Mouse (Mus musculus): ENCODE measurements around the gene Etfdh. TPM values are rescaled to one million over a fixed set of nuclear protein-coding genes. Genes with fewer than 3 reads are reported as not detected.

Gene Etfdh
- polyA plus RNA-seq, 1 experiment from 2014 or later = 42.5 TPM

GRCm38 (mm10) chr3:79609886-79610285, 19.4 kb downstream of the Etfdh start:
- H3K9me3 ChIP-seq = no peaks in the 10 kb centered on the region
- H3K4me3 ChIP-seq (replicated peaks) = no peak overlapping the region
- WGBS = 97% methylated on average over 2 of the region's 2 CpGs
- H3K36me3 ChIP-seq (replicated peaks) = peaks cover 51% of the 10 kb centered on the region
- H3K4me1 ChIP-seq = no peaks in the 10 kb centered on the region
- ATAC-seq (ENCODE audit: low FRiP score) = no peak
- no peaks in the 10 kb centered on the region for H3K27me3 ChIP-seq
- no peak overlapping the region for H3K4me2 ChIP-seq
- no peak overlapping the region for H3K9ac ChIP-seq
- no peak overlapping the region for H3K27ac ChIP-seq

DNA sequence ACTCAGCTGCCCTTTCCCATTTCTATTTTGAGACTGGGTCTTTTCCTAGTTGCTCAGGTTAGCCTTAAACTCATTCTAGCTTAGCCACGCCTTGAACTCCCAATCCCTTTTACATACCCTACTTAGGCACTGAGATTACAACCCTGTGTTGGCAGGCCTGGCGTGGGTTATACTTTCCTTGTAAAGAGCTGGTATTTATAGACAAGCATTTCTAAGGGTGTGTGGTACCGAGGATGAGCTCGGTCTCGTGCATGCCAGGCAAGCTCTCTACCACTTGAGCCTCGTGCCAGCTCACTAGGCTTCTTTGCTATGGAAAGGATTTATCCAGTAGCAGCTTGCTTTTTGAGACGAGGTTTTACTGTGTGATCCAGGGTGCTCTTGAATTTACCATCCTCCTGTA, 33.8 kb downstream of the Etfdh start:
- WGBS = 92% methylated on average over 7 of the region's 7 CpGs
- Histone ChIP-seq H3K4me1 (peaks cover 9% of the 10 kb centered on the region), H3K4me3 (replicated peaks) (no peak overlapping the region), H3K27me3 (no peaks in the 10 kb centered on the region), H3K4me2 (no peak overlapping the region), H3K9me3 (no peaks in the 10 kb centered on the region), H3K27ac (no peak overlapping the region), H3K9ac (no peak overlapping the region), H3K36me3 (replicated peaks) (peaks cover 55% of the 10 kb centered on the region)
- ATAC-seq (ENCODE audit: low FRiP score) = no peak

GRCm38 (mm10) chr3:79591793-79592471, 37.4 kb downstream of the Etfdh start:
- Histone ChIP-seq H3K9ac (peak overlapping the region; percentile 85), H3K36me3 (replicated peaks) (peaks cover 29% of the 10 kb centered on the region), H3K27ac (peak overlapping the region; percentile 78), H3K4me2 (peak overlapping the region; percentile 70), H3K4me3 (replicated peaks) (peak overlapping the region; percentile 88), H3K27me3 (no peaks in the 10 kb centered on the region), H3K4me1 (peaks cover 9% of the 10 kb centered on the region), H3K9me3 (no peaks in the 10 kb centered on the region)
- WGBS = 8% methylated on average over 15 of the region's 15 CpGs
- no peak; the same call in 1 of the 2 replicates for ATAC-seq (ENCODE audit: low FRiP score)

- peak; percentile 86 for ATAC-seq (ENCODE audit: low FRiP score)
- WGBS = 3% methylated on average over 63 of the region's 63 CpGs
- Histone ChIP-seq H3K9ac (peak within 1 kb of the TSS; percentile 85), H3K27me3 (no peaks in the 10 kb centered on the region), H3K9me3 (no peaks in the 10 kb centered on the region), H3K4me1 (peaks cover 9% of the 10 kb centered on the region), H3K36me3 (replicated peaks) (peaks cover 22% of the 10 kb centered on the region), H3K4me3 (replicated peaks) (peak within 1 kb of the TSS; percentile 88), H3K27ac (peak within 1 kb of the TSS; percentile 78), H3K4me2 (peak within 1 kb of the TSS; percentile 70)
Measured at GRCm38 (mm10) chr3:79590863-79591792, 38.2 kb downstream of the Etfdh start, which contains the start of gene Ppid. Gene Ppid, plus strand, starts transcription at chr3:79591342.

DNA sequence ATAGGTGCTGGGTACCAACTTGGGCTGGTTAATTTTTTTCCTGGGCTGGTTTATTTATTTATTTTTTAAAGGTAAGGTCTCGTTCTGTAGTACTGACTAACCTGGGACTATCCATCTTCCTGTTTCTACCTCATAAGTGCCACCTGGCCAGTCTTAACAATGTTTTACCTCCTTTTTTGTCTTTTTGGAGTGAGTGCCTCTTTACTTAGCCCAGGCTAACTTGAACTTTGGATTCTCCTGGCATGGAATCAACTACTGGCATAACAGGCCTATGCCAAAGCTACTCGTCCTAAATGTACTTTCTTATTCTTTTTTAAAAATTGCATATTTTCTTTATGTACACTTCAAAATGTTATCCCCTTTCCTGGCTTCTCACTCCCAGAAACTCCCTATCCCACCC, 39.6 kb downstream of the Etfdh start:
- no peak overlapping the region for H3K4me3 ChIP-seq (replicated peaks)
- no peak for ATAC-seq (ENCODE audit: low FRiP score)
- peaks cover 9% of the 10 kb centered on the region for H3K36me3 ChIP-seq (replicated peaks)
- no peaks in the 10 kb centered on the region for H3K9me3 ChIP-seq
- H3K27ac ChIP-seq = no peak overlapping the region
- peaks cover 9% of the 10 kb centered on the region for H3K4me1 ChIP-seq
- 81% methylated on average over 2 of the region's 2 CpGs for WGBS
- H3K9ac ChIP-seq = no peak overlapping the region
- H3K4me2 ChIP-seq = no peak overlapping the region
- no peaks in the 10 kb centered on the region for H3K27me3 ChIP-seq

DNA sequence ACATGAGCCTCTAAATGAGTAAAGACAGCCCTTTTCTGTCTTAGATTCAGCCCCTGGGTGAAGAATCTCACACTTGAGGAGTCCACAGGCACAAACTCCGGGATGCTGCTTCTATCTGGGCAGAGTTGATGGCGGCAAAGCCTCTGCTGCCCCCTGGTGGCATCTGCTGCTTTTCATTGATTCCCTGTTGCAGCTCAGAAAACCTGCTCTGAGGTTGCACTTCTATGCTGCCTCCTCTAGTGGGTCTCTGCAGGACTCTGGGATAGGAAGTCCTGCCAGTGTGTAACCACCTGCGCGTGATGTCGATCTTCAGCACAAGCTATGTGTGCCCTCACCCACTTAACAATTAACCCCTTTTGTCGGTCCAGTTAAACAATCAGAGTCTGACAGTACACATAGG, 42.5 kb downstream of the Etfdh start:
- Histone ChIP-seq H3K27me3 (no peaks in the 10 kb centered on the region), H3K9ac (no peak overlapping the region), H3K4me3 (replicated peaks) (no peak overlapping the region), H3K36me3 (replicated peaks) (no peaks in the 10 kb centered on the region), H3K9me3 (no peaks in the 10 kb centered on the region), H3K4me2 (no peak overlapping the region), H3K4me1 (no peaks in the 10 kb centered on the region; the same call in 1 of the 2 replicates), H3K27ac (no peak overlapping the region)
- WGBS = 3% methylated on average over 6 of the region's 6 CpGs
- ATAC-seq (ENCODE audit: low FRiP score) = peak; percentile 85

DNA sequence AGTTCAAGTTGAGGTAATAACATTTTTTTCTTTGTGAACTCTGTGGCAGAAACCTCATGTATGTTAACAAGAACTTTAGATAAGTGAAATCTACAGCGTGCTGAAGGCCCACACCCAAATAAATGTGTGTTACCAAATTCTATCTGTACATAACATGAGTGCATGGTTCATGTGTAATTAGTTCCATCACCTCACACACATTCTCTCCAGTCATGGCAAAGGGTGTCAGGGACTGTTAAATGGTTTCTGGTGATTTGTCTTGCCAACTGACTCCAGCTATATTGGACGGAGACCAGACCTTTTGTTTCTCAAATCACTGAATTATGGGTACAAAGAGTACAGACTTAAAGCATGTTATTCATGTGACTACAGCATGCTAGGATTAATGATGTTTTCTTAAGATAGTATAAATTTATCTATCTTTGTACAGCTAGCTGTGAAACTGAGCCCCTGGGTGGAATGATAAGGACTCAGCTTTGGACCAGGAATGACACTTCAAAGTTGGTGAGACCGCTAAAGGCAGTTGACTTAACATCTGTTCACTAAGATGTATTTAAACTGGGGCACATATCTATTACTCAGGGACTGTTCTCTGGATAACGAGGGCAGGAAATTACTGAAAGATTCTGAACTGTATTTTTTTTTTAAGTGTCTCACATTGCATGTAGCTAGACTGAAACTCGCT, 49.3 kb downstream of the Etfdh start:
- Histone ChIP-seq H3K4me3 (replicated peaks) (no peak overlapping the region), H3K27me3 (no peaks in the 10 kb centered on the region), H3K27ac (no peak overlapping the region), H3K9me3 (no peaks in the 10 kb centered on the region), H3K4me2 (no peak overlapping the region), H3K36me3 (replicated peaks) (no peaks in the 10 kb centered on the region), H3K9ac (no peak overlapping the region), H3K4me1 (peaks cover 16% of the 10 kb centered on the region)
- no peak for ATAC-seq (ENCODE audit: low FRiP score)
- 87% methylated on average over 5 of the region's 5 CpGs for WGBS

DNA sequence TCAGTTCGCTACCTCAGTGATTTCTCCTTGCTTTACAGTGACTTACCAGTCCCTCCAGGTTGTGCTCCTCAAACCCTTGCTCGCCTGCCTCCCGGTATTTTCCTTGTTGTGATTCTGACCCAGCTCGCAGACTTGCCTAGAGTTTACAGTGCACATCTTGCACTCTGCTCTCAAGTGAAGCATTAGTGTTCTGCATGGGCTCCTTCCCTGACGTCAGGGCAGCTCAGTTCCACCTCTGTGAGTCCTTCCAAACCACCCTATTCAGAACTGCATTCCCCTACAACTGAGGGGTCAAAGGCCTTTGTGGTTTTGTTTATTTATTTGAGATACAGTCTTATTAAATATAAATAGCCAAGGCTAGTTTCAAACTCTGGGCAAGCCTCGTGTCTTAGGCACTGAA, 51.1 kb downstream of the Etfdh start:
- Histone ChIP-seq H3K9ac (no peak overlapping the region), H3K4me2 (no peak overlapping the region), H3K9me3 (no peaks in the 10 kb centered on the region), H3K27ac (no peak overlapping the region), H3K4me3 (replicated peaks) (no peak overlapping the region), H3K27me3 (no peaks in the 10 kb centered on the region), H3K4me1 (peaks cover 16% of the 10 kb centered on the region), H3K36me3 (replicated peaks) (no peaks in the 10 kb centered on the region)
- 75% methylated on average over 6 of the region's 6 CpGs for WGBS
- ATAC-seq (ENCODE audit: low FRiP score) = no peak

DNA sequence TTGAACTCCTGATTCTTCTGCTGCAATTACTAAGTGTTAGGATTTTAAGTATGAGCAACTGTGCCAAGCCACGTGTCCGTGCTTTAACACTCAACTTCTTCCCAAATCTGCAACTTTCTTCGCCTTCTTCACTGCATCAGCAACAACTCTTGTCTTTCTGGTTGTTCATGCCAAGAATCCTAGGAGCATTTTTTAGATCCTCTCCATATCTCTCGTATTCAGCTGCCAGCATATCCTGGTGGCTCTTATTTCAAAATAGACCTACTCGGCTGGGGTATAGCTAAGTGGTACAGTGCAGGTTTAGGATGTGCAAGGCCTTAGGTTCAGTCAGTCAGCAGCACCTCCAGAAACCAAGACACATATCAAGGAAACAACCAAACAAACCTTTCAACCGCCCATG, 51.7 kb downstream of the Etfdh start:
- WGBS = 90% methylated on average over 6 of the region's 6 CpGs
- H3K27ac ChIP-seq = no peak overlapping the region
- no peaks in the 10 kb centered on the region for H3K9me3 ChIP-seq
- H3K9ac ChIP-seq = no peak overlapping the region
- ATAC-seq (ENCODE audit: low FRiP score) = no peak
- H3K27me3 ChIP-seq = no peaks in the 10 kb centered on the region
- no peaks in the 10 kb centered on the region for H3K36me3 ChIP-seq (replicated peaks)
- peaks cover 16% of the 10 kb centered on the region for H3K4me1 ChIP-seq
- no peak overlapping the region for H3K4me2 ChIP-seq
- no peak overlapping the region for H3K4me3 ChIP-seq (replicated peaks)

- no peak overlapping the region for H3K4me3 ChIP-seq (replicated peaks)
- no peaks in the 10 kb centered on the region for H3K9me3 ChIP-seq
- WGBS = 40% methylated on average over 5 of the region's 5 CpGs
- no peak overlapping the region for H3K4me2 ChIP-seq
- no peak overlapping the region for H3K9ac ChIP-seq
- no peaks in the 10 kb centered on the region for H3K27me3 ChIP-seq
- H3K27ac ChIP-seq = no peak overlapping the region
- ATAC-seq (ENCODE audit: low FRiP score) = no peak
- H3K4me1 ChIP-seq = peaks cover 16% of the 10 kb centered on the region
- H3K36me3 ChIP-seq (replicated peaks) = no peaks in the 10 kb centered on the region
Measured at GRCm38 (mm10) chr3:79576865-79577264, 52.4 kb downstream of the Etfdh start.

DNA sequence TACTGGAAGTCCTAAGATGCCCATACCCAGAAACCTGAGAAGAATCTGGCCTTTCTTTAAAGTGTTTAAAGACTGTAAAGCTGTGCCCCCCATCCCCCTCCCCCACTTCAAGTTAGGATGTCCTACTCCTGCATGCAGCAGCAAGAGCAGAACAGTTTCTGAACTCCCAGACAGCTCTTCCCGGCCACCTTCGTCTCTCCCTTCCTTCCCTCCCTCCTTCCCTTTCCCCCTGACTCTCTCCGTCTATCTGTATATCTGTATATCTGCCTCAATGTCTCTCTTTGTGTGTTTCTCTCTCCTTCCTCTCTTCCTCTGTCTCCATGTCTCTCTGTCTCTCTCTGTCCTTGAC, 52.9 kb downstream of the Etfdh start:
- H3K4me3 ChIP-seq (replicated peaks) = no peak overlapping the region
- no peak for ATAC-seq (ENCODE audit: low FRiP score)
- 26% methylated on average over 3 of the region's 3 CpGs for WGBS
- no peak overlapping the region for H3K9ac ChIP-seq
- H3K27me3 ChIP-seq = no peaks in the 10 kb centered on the region
- H3K36me3 ChIP-seq (replicated peaks) = no peaks in the 10 kb centered on the region
- peaks cover 16% of the 10 kb centered on the region for H3K4me1 ChIP-seq
- H3K9me3 ChIP-seq = no peaks in the 10 kb centered on the region
- peak overlapping the region; percentile 21; the same call in 1 of the 2 replicates for H3K4me2 ChIP-seq
- H3K27ac ChIP-seq = no peak overlapping the region
